Mouse (Mus musculus): ENCODE measurements around the gene Ppp1r3c. TPM values are rescaled to one million over a fixed set of nuclear protein-coding genes. Genes with fewer than 3 reads are reported as not detected.
A peak's percentile ranks its signal among the peaks of the same experiment; 100 is the strongest.

Ppp1r3c gene
- total and polyA plus RNA-seq, 3 experiments: not detected

DNA sequence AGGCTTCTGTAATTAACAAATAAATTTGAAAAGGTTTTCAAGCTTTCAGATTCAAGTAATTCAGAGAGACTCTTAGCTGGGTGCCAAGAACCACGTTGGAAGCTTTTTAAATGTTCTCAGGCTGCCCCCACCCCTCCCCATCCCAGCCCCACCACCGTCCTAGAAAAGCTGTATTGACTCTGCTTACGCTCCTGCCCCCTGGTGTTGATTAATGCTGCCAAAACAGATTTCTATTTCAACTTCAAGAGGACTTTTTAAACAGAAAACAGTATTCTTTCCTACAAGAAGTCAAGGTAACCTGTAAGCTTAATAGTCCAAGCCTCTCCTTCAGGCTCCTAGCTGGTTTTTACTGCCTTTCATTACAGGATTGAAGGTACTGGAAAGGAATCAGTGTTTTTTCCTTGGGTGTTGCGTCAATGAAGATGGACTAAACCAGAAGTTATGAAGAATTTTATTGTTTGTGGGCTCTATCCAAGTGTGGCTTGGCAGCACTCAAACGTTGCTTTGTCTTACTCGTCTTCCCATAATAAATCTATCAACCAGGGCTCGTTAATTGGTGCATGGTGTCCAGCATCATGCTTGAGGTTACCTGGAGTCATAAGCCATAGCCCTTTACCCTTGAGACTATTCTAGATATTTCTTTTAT lies 3.2 kb upstream of the Ppp1r3c start:
- H3K79me2 ChIP-seq (ENCODE audit: control insufficient read depth, insufficient read depth, low read length, poor library complexity): no peaks in the 10 kb centered on the region
- no peak overlapping the region for H3K9ac ChIP-seq (ENCODE audit: control insufficient read depth, low read depth, low read length, poor library complexity, severe bottlenecking)
- TF ChIP-seq CTCF (IDR thresholded peaks at IDR 0.05 in 2 of 3, conservative IDR thresholded peaks at IDR 0.05 in 1 of 3; ENCODE audit: control insufficient read depth in 1 of 3, insufficient read depth in 1 of 3, low read depth in 2 of 3, low read length in 3 of 3, poor library complexity in 1 of 3, severe bottlenecking in 1 of 3) (peak in 2 of 3 experiments; percentile 16 to 36; a peak in 3 of 6 replicates), MAZ (IDR thresholded peaks at IDR 0.05; ENCODE audit: low read depth, low read length) (no peak), SMC3 (IDR thresholded peaks at IDR 0.05; ENCODE audit: low read depth, low read length) (peak; percentile 55), RAD21 (IDR thresholded peaks at IDR 0.05; ENCODE audit: low read depth, low read length) (peak; percentile 22), JUND (IDR thresholded peaks at IDR 0.05; ENCODE audit: low read depth, low read length) (no peak)
- peak; percentile 14 for DNase-seq (ENCODE audit: low read depth, low spot score)
- no peaks in the 10 kb centered on the region for H3K4me1 ChIP-seq (ENCODE audit: control insufficient read depth in 1 of 2, insufficient read depth in 2 of 2, low read length in 2 of 2)
- H3K9me3 ChIP-seq (replicated peaks; ENCODE audit: insufficient read depth, low read length): no peaks in the 10 kb centered on the region
- H3K36me3 ChIP-seq (ENCODE audit: control insufficient read depth in 1 of 2, insufficient read depth in 2 of 2, low read length in 2 of 2): no peaks in the 10 kb centered on the region
- no peak overlapping the region for H3K4me3 ChIP-seq (ENCODE audit: control insufficient read depth in 1 of 2, insufficient read depth in 1 of 2, low read depth in 2 of 2, low read length in 2 of 2)
- H3K27me3 ChIP-seq (ENCODE audit: control insufficient read depth in 1 of 2, insufficient read depth in 2 of 2, low read length in 2 of 2): peaks cover 0 to 3% of the 10 kb centered on the region in 2 experiments; a peak in 1 of 4 replicates
- no peak overlapping the region for H3K27ac ChIP-seq (ENCODE audit: control insufficient read depth, low read depth, low read length)

GRCm38 (mm10) chr19:36738009-36738408 lies 1.6 kb upstream of the Ppp1r3c start:
- DNase-seq (ENCODE audit: low read depth, low spot score): peak; percentile 32
- Histone ChIP-seq H3K36me3 (ENCODE audit: control insufficient read depth in 1 of 2, insufficient read depth in 2 of 2, low read length in 2 of 2) (no peaks in the 10 kb centered on the region), H3K4me1 (ENCODE audit: control insufficient read depth in 1 of 2, insufficient read depth in 2 of 2, low read length in 2 of 2) (no peaks in the 10 kb centered on the region), H3K27me3 (ENCODE audit: control insufficient read depth in 1 of 2, insufficient read depth in 2 of 2, low read length in 2 of 2) (peaks cover 0 to 3% of the 10 kb centered on the region in 2 experiments; a peak in 1 of 4 replicates), H3K9ac (ENCODE audit: control insufficient read depth, low read depth, low read length, poor library complexity, severe bottlenecking) (no peak overlapping the region), H3K79me2 (ENCODE audit: control insufficient read depth, insufficient read depth, low read length, poor library complexity) (no peaks in the 10 kb centered on the region), H3K27ac (ENCODE audit: control insufficient read depth, low read depth, low read length) (no peak overlapping the region), H3K9me3 (replicated peaks; ENCODE audit: insufficient read depth, low read length) (no peaks in the 10 kb centered on the region), H3K4me3 (ENCODE audit: control insufficient read depth in 1 of 2, insufficient read depth in 1 of 2, low read depth in 2 of 2, low read length in 2 of 2) (no peak overlapping the region)
- TF ChIP-seq SMC3 (IDR thresholded peaks at IDR 0.05; ENCODE audit: low read depth, low read length) (peak; percentile 56), CHD1 (IDR thresholded peaks at IDR 0.05; ENCODE audit: low read depth, low read length) (no peak), GATA1 (IDR thresholded peaks at IDR 0.05; ENCODE audit: low read depth, low read length) (no peak), MYC (IDR thresholded peaks at IDR 0.05; ENCODE audit: low read depth, low read length) (no peak), MAZ (IDR thresholded peaks at IDR 0.05; ENCODE audit: low read depth, low read length) (no peak), TAL1 (IDR thresholded peaks at IDR 0.05; ENCODE audit: low read length) (no peak), POLR2A (IDR thresholded peaks at IDR 0.05; ENCODE audit: control insufficient read depth in 1 of 2, insufficient read depth in 1 of 2, low read depth in 1 of 2, low read length in 2 of 2, poor library complexity in 1 of 2) (no peak), RAD21 (IDR thresholded peaks at IDR 0.05; ENCODE audit: low read depth, low read length) (peak; percentile 52), CTCF (IDR thresholded peaks at IDR 0.05 in 2 of 3, conservative IDR thresholded peaks at IDR 0.05 in 1 of 3; ENCODE audit: control insufficient read depth in 1 of 3, insufficient read depth in 1 of 3, low read depth in 2 of 3, low read length in 3 of 3, poor library complexity in 1 of 3, severe bottlenecking in 1 of 3) (peak; percentile 27 to 54 (median 48)), POLR2AphosphoS5 (IDR thresholded peaks at IDR 0.05; ENCODE audit: borderline replicate concordance, low read depth, low read length) (no peak), ZKSCAN1 (IDR thresholded peaks at IDR 0.05; ENCODE audit: low read depth, low read length) (no peak), KAT2A (conservative IDR thresholded peaks at IDR 0.05; ENCODE audit: low read depth, low read length) (no peak), TBP (IDR thresholded peaks at IDR 0.05; ENCODE audit: low read depth, low read length) (no peak), UBTF (IDR thresholded peaks at IDR 0.05; ENCODE audit: borderline replicate concordance, insufficient read depth, low read depth, low read length) (no peak), MAFK (IDR thresholded peaks at IDR 0.05; ENCODE audit: borderline replicate concordance, low read depth, low read length) (no peak), POLR2AphosphoS2 (IDR thresholded peaks at IDR 0.05; ENCODE audit: low read length) (no peak), MXI1 (IDR thresholded peaks at IDR 0.05; ENCODE audit: low read depth, low read length) (no peak)
